ENCODE assay signal across 22 mouse cellular contexts in genomic region chr7:129987119-129987665, GRCm38 (mm10).
DNase-seq lines count a peak whose midpoint lies in the region; ATAC-seq and TF ChIP-seq lines count a peak whose summit lies in the region.
"Had no signal": no experiment of that assay in that cellular context is flagged by ENCODE, and none has a peak within 500 bp of the region (broad histone marks: within the 10 kb centered on the region; RNA-seq: fewer than 3 reads in every experiment).

No protein-coding gene starts in this region.

- WGBS in lung, embryonic 14.5 days: 22% methylated on average over 6 of the region's 6 CpGs
- WGBS in lung, adult 2 months: 31% methylated on average over 6 of the region's 6 CpGs
- WGBS in embryonic facial prominence, embryonic 12.5 days: 32% methylated on average over 6 of the region's 6 CpGs

- intact Hi-C loops in left cerebral cortex, adult 2 months (cut with DNase I): no loop called here

- H3K9ac ChIP-seq in lung, embryonic 14.5 days: no peak overlapping the region
- H3K9ac ChIP-seq in embryonic facial prominence, embryonic 12.5 days: no peak overlapping the region
- H3K9ac ChIP-seq: forebrain, embryonic 15.5 days; hindbrain, embryonic 13.5 days; limb, embryonic 12.5 days; liver, postnatal 0 days had no signal

- TF ChIP-seq CTCF in lung, embryonic 14.5 days (IDR thresholded peaks at IDR 0.05; ENCODE audit: low read depth): no peak
- TF ChIP-seq CTCF in lung, adult 2 months (IDR thresholded peaks at IDR 0.05; ENCODE audit: insufficient read depth, low read length): no peak
- TF ChIP-seq CTCF in left cerebral cortex, adult 2 months (IDR thresholded peaks at IDR 0.05): no peak

- TF ChIP-seq POLR2A in lung, adult 2 months (IDR thresholded peaks at IDR 0.05; ENCODE audit: borderline replicate concordance, extremely low read depth, low read depth, low read length): no peak

- no peaks in the 10 kb centered on the region for H3K27me3 ChIP-seq in lung, embryonic 14.5 days (ENCODE audit: insufficient read depth, low read length)
- no peaks in the 10 kb centered on the region for H3K27me3 ChIP-seq in embryonic facial prominence, embryonic 12.5 days
- H3K27me3 ChIP-seq: forebrain, embryonic 15.5 days; limb, embryonic 12.5 days had no signal

- H3K4me2 ChIP-seq in lung, embryonic 14.5 days: no peak overlapping the region
- no peak overlapping the region for H3K4me2 ChIP-seq in embryonic facial prominence, embryonic 12.5 days (replicated peaks)
- H3K4me2 ChIP-seq: forebrain, embryonic 15.5 days; hindbrain, embryonic 13.5 days; limb, embryonic 12.5 days; liver, embryonic 11.5 days had no signal

- peak overlapping the region; percentile 12; the same call in 1 of the 2 replicates for H3K27ac ChIP-seq in lung, embryonic 14.5 days (ENCODE audit: low read depth)
- H3K27ac ChIP-seq in embryonic facial prominence, embryonic 12.5 days: 0 out of 2 replicates have a peak overlapping the region, but pooled peaks have one; percentile 11
- no peak overlapping the region for H3K27ac ChIP-seq in left cerebral cortex, adult 2 months
- H3K27ac ChIP-seq: forebrain, embryonic 15.5 days; hindbrain, embryonic 13.5 days; limb, embryonic 12.5 days had no signal

- DNase-seq in adrenal gland, postnatal 10 days: peak; percentile 33
- DNase-seq in adrenal gland, postnatal 36 days: no peak
- DNase-seq in lung, embryonic 14.5 days: peak; percentile 47
- no peak for DNase-seq in lung, adult 2 months
- DNase-seq in adrenal gland, postnatal 14 days: peak; percentile 39
- no peak for DNase-seq in urinary bladder, postnatal 14 days (ENCODE audit: low spot score)
- DNase-seq in left cerebral cortex, adult 2 months (ENCODE audit: extremely low spot score in 1 of 2, low spot score in 2 of 2): no peak
- DNase-seq: cerebellum, adult 11 months; cerebellum, adult 9-11 months; kidney, adult 8-10 months; kidney, postnatal 10 days; liver, postnatal 0 days; midbrain, embryonic 14.5 days; right cerebral cortex, postnatal 14 days; spleen, adult 18-20 months; thymus, postnatal 14 days had no signal

- no peak for ATAC-seq in lung, embryonic 14.5 days (ENCODE audit: insufficient read depth)
- no peak for ATAC-seq in embryonic facial prominence, embryonic 12.5 days (ENCODE audit: insufficient number of reproducible peaks, insufficient read depth, low FRiP score, low TSS enrichment)
- ATAC-seq: CD4-positive, CD25-positive, alpha-beta regulatory T cell, adult 4 months; forebrain, embryonic 15.5 days; liver, postnatal 0 days had no signal

- H3K4me3 ChIP-seq in lung, embryonic 14.5 days (ENCODE audit: low read depth, low read length): no peak overlapping the region
- H3K4me3 ChIP-seq in lung, adult 2 months (replicated peaks; ENCODE audit: extremely low read depth, low read depth, low read length): no peak overlapping the region
- no peak overlapping the region for H3K4me3 ChIP-seq in embryonic facial prominence, embryonic 12.5 days
- H3K4me3 ChIP-seq in left cerebral cortex, adult 2 months: no peak overlapping the region
- H3K4me3 ChIP-seq: forebrain, embryonic 15.5 days; hindbrain, embryonic 13.5 days; limb, embryonic 12.5 days had no signal

- H3K4me1 ChIP-seq in lung, embryonic 14.5 days (ENCODE audit: insufficient read depth): peaks cover 30% of the 10 kb centered on the region
- H3K4me1 ChIP-seq in lung, adult 2 months (ENCODE audit: control insufficient read depth, insufficient read depth, low read length): peaks cover 9% of the 10 kb centered on the region
- peaks cover 27% of the 10 kb centered on the region for H3K4me1 ChIP-seq in embryonic facial prominence, embryonic 12.5 days

- H3K9me3 ChIP-seq in lung, embryonic 14.5 days (ENCODE audit: low read depth, low read length): no peaks in the 10 kb centered on the region
- H3K9me3 ChIP-seq in embryonic facial prominence, embryonic 12.5 days: no peaks in the 10 kb centered on the region
- H3K9me3 ChIP-seq: forebrain, embryonic 15.5 days; hindbrain, embryonic 13.5 days; limb, embryonic 12.5 days had no signal

- H3K36me3 ChIP-seq in lung, embryonic 14.5 days (ENCODE audit: insufficient read depth): no peaks in the 10 kb centered on the region
- H3K36me3 ChIP-seq in embryonic facial prominence, embryonic 12.5 days: no peaks in the 10 kb centered on the region
- H3K36me3 ChIP-seq: forebrain, embryonic 15.5 days; hindbrain, embryonic 13.5 days; limb, embryonic 12.5 days had no signal

Comparison
In these comparisons a context has a peak if more than half of its experiments do, and no peak if none do; other contexts are left out.
1. DNase-seq: peak in adrenal gland, postnatal 10 days (single experiment), lung, embryonic 14.5 days (single experiment) and adrenal gland, postnatal 14 days (single experiment); none in adrenal gland, postnatal 36 days (0 of 2), lung, adult 2 months (single experiment), urinary bladder, postnatal 14 days (single experiment) and left cerebral cortex, adult 2 months (0 of 2).